Mouse (Mus musculus) cerebellum, adult 11 months (tissue): ENCODE measurements around the gene Tmem268.

ENCODE experiments used
- DNase-seq: peaks from one replicate; pipeline ENCODE4 v3.0.0; 2022

The Tmem268 gene

DNA sequence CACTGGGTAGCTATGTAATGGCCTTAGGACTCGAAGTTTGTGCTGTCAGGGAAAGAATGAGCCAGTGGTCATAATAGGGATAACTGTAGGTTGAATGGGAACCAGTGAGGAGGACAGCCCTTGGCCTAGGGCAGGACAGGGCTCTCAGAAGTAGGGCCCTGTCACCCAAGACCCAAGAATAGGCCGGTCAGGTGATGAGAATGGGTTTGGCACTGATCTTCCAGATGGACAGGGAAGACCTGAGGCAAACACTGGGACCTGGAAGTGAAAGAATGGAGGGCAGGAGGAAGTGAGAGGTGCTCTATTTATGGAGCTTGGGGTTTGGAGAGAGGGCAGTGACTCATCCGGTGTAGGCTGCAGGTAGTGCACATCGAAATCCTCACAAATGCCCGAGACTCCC lies 1.9 kb upstream of the Tmem268 start:
- no peak for DNase-seq

DNA sequence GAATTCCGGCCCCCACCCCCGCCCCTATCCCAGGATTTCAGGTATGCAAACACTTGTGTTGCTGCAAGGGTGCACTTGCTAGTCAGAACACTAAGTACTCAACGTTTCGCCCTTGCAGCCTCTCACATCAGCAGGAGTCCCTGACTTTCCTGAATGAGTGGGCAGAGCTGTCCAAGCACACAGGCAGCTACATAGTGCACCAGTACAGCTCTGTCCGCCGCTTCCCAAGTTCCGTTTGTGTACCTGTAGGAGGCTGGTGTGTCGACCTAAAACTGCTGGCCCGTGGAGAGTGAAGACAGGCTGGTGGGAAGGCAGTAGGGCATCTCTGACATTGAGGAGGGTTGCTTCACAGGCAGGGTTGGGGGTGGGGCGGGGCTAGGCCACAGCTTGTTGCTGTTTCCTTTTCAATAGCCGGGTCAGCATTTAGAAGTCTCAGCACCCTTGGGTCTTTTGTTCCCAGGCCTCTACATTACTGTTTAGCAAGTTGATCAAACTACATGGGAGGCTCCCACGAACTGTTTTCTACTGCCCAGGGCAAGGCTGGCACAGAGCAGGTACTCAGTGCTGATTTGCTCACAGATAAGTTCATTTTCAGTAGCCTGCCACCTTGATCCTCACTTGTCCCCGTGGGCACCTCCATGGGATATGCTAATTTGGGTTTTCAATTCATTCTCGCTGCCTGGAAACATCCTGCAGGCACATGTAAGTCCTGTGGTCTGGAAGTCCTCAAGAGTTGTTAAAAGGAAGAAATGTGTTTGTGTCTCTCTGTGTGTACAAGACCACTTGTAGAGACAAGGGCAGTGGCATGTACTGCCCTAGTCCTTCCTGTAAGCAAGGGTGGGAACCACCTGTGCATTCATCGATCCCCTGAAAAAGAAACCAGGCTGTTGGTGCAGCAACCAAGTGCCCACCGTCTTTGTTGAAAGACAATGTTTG lies 1.2 kb upstream of the Tmem268 start:
- no peak for DNase-seq

GRCm38 (mm10) chr4:63559127-63559697 lies 631 bp downstream of the Tmem268 start:
- no peak for DNase-seq

DNA sequence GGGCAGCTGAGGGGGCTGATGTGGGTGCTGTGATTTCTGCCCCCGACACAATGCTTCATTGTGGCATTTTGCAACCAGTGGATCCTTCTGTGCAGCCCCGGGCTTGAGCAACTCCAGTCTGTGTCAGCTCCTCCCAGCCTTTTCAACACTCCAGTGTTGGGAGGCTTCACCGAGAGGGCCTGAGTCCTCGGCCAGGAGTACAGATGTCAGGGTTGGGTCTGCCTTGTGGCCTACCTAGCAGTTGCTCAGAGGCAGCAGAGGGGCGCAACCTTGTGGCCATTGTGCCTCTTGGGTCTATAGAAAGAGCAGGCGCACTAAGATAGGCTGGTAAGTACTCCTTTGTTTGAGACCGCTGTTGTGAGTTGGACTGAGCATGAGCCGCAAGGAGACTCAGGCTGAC lies 1.5 kb downstream of the Tmem268 start:
- no peak for DNase-seq

DNA sequence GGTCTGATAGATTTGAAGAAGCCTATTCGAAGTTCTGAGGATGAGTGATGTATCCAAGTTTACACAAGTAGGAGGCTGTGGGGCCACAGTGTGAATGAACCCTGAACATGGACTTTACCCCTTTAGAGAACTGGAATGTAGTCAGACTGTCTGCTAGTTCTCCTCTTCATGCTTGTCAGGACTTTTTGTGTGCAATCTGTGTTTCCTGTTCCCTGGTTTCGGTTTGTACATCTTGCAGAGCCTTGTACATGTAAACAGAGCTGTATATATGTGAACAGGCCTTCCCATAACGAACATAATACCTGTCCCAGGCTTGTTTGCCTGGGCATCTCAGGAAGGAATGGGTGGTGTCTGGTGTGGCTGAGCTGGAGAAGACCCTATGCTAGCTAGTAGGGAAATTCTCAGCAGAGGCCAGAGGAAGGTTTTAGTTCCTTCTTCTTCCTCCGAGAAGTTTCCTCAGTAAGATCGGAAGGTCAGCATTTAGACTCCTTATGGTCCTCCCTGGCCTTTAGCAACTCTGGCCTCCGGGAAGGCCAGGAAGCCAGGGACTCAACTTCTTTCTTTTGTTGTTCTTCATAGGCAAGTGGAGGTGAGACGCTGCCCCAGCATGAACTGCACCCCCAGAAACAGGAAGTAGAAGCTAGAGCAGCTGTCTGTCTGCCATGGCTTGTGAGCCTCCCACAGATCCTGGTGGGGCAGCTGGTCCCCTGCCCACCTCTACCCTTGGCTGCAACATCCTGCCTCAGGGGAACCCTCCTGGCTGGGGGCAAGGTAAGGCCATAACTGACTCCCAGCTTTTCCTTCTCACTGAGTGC lies 3.5 kb downstream of the Tmem268 start:
- no peak for DNase-seq

GRCm38 (mm10) chr4:63562742-63563141 lies 4.2 kb downstream of the Tmem268 start:
- no peak for DNase-seq

- DNase-seq: no peak
Observed at GRCm38 (mm10) chr4:63567712-63568390, 9.3 kb downstream of the Tmem268 start.

- no peak for DNase-seq
Observed at GRCm38 (mm10) chr4:63569322-63569721, 10.7 kb downstream of the Tmem268 start.

DNA sequence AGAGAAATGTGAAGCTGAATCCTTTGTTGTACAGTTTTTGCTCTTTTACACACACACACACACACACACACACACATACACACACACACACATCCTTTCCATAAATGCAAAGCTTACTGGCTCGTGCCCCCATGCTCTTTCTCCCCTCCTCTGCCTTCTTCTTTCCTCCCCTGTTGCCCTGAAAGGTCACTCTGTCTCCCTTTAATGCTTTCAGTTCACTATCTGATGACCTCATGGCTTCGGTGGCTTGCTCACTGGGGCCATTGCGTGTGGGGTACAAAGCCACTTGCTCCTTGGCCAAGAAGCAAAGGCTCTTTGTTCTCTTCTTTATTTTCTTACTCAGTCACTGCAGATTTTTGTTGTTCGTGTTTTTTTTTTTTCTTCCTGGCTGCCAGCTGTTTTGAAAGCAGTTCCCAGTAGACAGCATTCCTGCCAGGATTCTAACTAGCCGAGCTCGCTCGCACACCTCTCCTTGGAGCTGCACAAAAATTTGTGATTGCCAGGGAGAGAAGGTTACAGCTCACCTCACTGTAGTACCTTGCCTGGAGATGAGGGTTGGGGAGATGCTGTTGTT lies 11.7 kb downstream of the Tmem268 start:
- no peak for DNase-seq

DNA sequence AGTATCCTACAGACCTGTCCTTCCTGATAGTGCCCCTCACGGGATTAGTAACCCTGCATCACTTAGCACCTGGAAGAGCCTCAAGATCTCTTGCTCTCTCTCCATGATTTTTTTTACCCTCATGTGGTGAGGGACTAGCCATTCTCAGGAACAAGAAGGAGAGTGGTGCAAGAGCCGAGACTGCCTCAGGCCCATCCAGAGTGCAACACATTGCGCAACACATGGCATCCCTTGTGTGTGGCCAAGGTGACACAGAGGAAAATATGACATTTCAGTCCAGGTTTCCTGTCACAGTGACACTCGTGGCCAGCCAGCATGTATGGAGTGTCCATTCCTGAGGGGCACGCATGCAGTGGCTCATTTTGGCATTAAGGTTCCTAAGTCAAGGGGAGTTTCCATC lies 14.0 kb downstream of the Tmem268 start:
- DNase-seq: no peak

GRCm38 (mm10) chr4:63579649-63580048 lies 21.1 kb downstream of the Tmem268 start:
- DNase-seq: no peak

DNA sequence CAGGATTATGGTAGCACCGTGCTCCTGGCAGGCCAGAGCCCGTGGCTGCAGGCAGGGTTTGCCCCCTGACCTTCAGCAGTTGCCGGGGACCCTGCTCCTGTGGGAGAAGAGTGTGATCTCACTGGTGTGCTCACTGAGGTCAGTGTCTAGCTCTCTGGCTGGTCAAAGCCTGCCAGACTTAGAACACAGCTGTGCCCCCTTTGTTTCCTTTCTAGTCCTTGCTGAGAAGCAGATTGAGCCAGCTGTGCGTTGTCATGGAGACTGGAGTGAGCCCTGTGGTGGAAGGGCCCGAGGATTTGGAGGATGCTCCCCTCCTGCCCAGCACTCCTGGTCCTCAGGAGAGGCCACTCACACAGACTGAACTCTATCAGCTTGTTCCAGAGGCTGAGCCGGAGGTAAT lies 21.5 kb downstream of the Tmem268 start:
- DNase-seq: no peak

- no peak for DNase-seq
Observed at GRCm38 (mm10) chr4:63582580-63582979, 24.0 kb downstream of the Tmem268 start.

DNA sequence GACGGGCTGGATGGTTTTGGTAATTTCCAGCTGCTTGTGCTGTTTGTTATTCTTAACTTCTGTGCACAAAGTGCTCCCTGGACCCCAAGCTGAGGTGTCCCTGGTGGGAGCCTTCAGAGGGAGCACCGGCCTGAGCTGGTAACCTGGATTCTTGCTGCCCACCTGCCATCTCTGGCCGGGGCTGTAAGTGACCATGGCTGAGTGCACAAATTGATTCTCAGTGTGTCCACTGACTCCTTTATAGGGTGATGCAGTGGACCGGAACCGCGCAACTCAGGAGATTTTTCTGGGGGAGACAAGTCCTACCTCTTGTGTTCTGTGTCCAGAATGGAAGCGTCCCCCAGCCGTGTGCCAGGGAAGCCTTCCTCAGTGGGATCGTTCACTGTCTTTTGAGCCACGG lies 26.6 kb downstream of the Tmem268 start:
- no peak for DNase-seq

DNA sequence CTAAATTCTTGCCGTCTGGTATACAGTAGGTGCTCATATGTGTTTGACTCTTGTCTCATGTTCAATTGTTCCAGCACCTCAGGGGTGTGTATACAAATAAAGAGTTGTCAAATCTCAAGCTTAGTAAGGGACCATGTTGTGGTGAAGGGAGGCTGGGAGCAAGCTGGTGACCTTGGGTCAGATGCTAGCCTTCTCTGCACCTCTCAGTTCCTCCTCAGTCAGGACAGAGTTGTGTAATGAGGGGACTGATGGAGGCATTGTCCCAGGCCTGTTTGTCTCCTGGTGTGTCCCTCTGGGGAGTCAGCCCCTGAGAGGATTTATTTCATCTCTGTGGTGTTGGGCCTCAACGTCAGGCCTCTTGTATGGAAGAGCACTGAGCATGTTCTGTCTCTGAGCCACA lies 27.7 kb downstream of the Tmem268 start:
- DNase-seq: no peak

GRCm38 (mm10) chr4:63589987-63590386 lies 31.4 kb downstream of the Tmem268 start:
- no peak for DNase-seq

DNA sequence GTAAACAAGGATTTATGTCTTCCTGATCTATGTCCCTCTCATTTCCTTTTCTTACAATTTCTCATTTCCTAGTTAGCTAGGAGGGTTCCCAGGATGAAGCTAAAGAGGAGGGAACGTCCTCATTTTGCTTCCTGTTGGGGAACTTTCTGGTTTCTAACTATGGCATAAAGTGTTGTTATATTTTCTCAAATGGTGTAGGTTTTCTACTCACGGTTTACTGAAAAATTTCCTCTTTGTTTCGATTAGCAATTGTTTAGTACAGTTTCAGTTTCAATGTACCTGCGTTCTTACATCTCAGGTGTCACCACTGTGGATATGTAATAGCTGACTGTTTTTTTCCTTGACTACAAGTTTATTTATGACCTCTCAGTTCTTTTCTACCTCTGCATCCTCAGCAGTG lies 32.0 kb downstream of the Tmem268 start:
- DNase-seq: no peak

DNA sequence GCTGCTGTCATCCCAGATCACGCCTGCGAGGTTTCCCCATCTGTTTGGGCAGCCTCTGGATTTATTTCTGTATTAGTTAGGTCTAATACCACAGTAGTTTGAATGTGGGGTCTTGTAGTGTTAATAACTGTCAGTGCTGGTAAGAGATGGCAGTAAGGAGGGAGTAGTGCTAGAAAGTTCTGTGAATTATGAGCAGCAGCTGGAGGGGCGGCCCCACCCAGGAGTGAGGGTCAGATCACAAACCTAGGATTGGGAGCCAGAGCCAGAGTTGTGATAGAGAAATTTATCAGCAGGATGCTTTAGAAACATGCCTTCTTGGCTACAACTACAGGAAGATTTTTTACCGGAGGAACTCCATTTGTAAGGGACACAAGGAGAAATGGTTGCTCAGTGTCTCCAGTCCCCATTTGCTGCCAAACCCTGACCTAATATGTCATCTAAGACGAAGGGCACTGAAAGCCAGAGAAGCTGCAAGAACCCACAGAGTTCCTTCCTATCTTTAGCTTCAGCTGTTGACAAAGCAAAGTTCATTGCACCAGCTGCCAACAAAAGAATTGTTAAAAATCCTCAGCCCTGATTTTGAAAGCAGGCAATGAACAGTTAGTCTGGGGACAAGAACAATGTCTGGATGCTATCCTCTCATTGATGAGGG lies 36.0 kb downstream of the Tmem268 start:
- DNase-seq: no peak

- no peak for DNase-seq
Observed at GRCm38 (mm10) chr4:63595259-63595658, 36.7 kb downstream of the Tmem268 start.

- DNase-seq: no peak
Observed at GRCm38 (mm10) chr4:63596010-63596409, 37.4 kb downstream of the Tmem268 start.

DNA sequence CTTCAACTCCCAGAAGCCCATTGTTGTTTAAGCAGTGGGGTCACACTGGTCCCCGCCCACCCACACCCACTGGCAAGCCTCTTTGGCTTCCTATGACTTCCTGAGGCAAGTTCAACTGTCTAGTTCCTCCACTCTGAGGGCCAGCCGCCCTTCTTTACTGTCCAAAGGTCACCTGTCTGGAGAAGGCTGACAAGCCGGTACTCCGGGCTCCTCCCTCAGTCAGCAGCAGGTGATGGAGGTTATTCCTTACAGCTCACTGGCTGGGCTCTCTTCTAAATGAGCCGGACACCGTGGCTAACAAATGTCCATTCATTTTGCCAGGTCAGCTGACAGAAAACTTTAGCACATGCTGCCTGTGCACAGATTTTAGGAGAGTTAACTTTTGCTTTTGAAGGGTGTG lies 42.2 kb downstream of the Tmem268 start:
- DNase-seq: no peak

GRCm38 (mm10) chr4:63601263-63601662 lies 42.7 kb downstream of the Tmem268 start:
- DNase-seq: no peak
